Mouse (Mus musculus) lung, postnatal 0 days (tissue): ENCODE results near the gene Olfr1251.

Experiments used
- CTCF ChIP-seq: IDR thresholded peaks from 2 replicates; pipeline ENCODE4 v1.5.1; 2016; ENCODE audit warnings: antibody characterized with exemption, mild to moderate bottlenecking
- EP300 ChIP-seq: IDR thresholded peaks from 2 replicates; pipeline ENCODE4 v1.6.1; 2016; ENCODE audit warnings: antibody characterized with exemption, mild to moderate bottlenecking, control low read depth

DNA sequence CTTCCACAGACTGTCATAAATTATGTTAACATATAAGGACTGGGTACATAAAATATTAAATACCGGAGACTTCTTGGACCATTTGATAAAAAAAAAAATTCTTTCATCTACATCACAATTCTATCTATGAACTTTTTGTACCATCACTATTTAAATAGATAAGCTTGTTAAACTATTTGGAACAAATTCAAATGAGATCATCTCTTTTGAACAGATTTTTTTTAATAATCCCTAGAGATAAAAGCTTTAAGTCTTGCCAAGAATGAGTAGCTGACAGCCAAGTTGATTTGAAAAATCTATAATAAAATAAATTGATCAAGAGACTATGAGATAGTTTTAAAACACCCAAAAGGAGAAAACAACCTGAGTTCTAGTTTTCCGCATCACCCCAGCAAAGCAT, 36.9 kb downstream of the Olfr1251 start, which contains the start of gene Olfr1249:
- TF ChIP-seq EP300: no peak
- no peak for TF ChIP-seq CTCF
